Mouse (Mus musculus) ES-CJ7 (cell line): Measurements from ENCODE around the gene Top2a.

ENCODE experiments used
- DNase-seq: peaks from one replicate; pipeline ENCODE4 v3.0.0; 2011; ENCODE audit warnings: low read depth, low spot score

Top2a gene

DNA sequence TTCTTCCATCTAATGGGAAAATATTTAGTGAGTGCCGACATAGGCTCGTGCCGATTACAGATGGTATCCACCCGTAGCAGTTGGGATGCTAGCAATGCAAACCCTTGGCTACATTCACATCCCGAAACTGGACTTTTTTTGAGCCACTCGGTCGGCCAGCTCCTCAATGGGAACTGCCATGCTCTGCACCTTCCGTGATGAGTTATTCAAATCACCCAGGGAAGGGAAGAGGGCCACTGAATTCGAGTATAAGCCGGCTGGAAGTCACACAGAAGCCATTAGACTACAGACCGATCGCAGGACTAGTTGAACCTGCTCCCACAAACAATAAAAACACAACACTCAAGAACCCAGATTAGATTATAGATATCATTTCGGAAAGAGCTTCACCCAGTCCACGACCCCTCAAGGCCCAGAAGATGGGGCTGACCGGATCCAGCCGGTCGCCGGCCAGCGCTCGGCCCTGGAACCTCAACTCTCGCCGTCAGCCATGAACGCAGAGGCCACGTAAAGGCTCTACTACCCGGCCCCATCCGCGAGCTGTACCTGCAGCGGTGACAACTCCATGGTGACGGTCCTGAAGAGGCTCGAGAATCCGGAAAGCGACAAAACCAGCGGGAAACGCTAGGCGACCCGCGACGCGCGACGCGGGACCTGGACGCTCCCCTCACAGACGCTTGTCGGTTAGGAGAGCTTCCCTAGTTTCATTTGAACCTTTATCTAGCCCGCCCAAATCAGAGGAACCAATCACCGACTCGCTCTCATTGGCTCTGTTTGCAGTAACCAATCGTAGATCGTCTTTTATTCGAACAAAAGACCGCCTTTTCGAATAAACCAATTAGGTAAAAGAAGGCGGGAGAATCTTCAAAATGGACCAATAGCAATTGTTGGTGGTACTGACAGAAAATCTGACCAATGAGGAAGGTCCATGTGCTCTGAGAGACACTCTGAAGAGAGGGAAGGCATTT is at the start of gene Top2a:
TSS of gene Top2a (minus strand) at position 690 of the 968 bp plus-strand sequence.
- peak; percentile 98 for DNase-seq

GRCm38 (mm10) chr11:99073781-99074180 is 49.8 kb upstream of the Top2a start:
- DNase-seq = no peak

DNA sequence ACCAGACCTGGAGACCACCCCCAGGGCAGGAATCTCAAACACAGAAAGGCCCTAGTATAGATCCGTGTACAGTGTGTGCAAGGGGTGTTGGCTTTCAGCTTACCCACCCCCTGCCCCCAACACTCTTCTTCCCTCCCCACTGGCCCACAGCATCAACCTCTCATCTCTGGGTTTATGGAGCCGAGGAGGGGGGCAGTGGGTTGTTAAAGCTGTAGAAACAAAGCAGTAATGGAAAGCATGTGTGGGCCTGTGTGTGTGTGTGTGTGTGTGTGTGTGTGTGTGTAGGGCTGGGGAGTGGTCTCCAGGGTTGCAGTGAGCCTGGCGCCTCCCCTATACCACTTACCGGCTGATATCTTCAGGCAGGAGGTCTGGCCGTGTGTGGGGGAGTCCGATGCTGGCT is 47.9 kb upstream of the Top2a start:
- DNase-seq = no peak

- no peak for DNase-seq
Measured at GRCm38 (mm10) chr11:99068455-99068854, 44.5 kb upstream of the Top2a start.

DNA sequence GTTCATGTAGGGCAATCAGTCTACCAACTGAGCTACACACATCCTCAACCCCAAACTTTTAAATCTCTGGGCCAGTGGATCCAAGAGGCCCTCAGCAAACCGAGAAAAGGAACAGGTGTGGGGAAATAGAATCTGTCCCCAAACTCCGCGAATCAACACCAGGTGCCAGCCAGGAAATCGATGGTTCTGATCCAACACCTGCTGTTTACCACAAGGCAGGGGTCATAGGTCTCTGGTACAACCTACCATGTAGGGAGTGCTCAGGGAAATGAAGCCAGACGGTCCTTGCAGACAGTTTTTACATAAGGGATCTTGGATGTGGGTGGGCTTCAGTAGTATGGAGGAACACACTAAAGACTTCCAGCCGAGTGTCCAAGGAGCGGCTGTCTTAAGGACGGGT is 43.6 kb upstream of the Top2a start:
- DNase-seq = no peak

DNA sequence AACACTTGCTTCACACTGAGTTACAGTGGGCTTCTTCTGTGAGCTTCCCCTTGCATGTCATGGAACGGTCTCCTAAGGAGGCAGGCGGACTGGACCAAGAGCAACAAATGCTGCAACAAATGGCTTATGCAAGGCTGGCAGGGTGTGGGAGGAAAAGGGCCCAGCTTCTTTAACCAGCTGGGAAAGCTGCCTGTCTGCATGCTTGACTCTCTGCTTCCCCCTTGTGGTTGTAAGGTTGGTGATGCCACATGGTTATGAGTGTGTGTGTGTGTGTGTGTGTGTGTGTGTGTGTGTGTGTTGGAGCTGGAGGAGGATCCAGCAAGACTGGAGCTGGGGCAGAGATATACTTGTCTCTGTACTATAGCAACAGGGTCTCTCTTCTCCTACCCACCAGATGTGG is 42.0 kb upstream of the Top2a start:
- peak; percentile 92 for DNase-seq

DNA sequence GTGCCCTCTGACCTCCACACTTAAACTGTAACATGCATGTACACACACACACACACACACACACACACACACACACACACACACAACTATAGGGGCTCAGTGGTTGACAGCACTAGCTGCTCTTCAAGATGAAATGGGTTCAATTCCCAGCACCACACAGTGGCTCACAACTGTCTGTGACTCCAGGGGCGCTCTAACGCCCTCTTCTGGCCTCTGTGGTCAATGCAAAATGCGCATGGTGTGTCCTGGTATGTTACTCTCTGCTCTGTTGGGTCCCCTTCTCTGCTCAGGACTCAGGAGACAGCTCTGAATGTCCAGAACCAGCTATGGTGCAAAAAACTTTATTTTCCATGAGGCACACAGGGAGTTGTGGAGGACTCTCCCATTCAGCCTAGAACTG is 41.4 kb upstream of the Top2a start:
- DNase-seq = peak; percentile 60

DNA sequence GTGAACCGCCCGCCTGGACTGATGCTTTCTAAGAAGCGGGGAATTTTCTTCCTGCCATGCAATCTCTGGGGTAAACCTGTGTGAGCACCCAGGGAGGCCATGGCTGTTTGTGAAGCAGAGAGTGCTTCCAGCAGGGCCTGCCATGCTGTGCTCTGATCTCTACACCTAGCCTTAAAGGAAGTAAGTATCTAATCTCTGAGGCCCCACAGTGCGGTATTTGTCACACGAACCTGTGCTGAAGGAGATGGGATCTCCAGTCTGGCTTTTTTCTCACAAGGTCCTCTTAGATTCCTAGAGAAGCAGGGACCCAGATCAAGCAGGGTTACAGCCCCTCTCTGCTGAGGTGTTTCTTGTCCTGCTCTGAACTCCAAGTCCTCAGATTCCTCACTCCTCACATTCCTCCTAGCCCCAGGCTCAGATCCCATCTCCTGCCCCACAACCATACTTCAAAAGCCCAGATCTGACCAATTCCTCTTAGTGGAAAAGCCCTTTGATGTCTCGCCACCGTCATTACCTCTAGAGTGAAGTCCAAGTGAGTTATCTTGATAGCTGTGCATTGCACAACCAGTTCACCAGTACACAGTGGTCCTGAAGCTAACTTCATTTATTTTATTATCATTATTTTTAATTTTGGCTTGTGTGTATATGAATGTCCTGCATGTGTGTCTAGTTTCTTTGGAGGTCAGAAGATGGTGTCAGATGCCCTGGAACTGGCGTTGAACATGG is 39.6 kb upstream of the Top2a start:
- DNase-seq = no peak

DNA sequence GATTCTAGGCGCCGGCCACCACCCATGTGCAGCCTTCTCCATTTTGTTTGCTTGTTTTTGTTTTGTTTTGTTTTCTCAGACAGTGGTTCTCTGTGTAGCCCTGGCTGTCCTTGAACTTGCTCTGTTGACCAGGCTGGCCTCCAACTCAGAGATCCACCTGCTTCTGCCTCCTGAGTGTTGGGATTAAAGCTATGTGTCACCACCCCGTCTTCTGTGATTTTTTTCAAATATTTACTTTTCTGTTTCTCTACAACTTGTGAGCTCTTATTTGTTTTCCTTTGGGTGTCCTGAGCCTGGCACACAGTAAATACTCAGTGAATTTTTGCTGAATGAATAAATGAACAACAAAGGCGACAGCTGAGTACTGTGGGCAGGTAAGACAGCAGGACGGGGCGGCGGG is 38.7 kb upstream of the Top2a start:
- no peak for DNase-seq

GRCm38 (mm10) chr11:99060435-99060834 is 36.4 kb upstream of the Top2a start:
- no peak for DNase-seq

- no peak for DNase-seq
Measured at GRCm38 (mm10) chr11:99055571-99056452, 31.8 kb upstream of the Top2a start.

DNA sequence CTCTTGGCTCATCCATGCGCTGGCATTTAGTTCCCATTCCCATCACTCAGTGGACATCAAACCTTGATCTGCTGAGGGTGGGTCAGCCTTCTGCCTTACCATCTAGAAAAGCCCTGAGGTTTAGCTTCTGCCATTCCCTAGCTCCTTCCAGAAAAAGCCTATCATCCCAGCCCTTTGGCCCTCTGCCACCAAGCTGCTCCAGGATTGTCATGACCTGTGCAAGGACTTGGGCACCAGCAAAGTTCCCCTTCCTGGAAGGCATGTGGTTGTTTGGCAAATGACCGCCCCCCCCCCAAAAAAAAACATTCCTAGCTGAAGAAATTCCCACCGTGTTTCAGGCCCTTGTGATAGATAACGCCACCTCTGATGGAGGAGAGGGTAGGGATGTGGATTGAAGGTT is 31.2 kb upstream of the Top2a start:
- DNase-seq = no peak

- DNase-seq = no peak
Measured at GRCm38 (mm10) chr11:99047643-99048042, 23.7 kb upstream of the Top2a start.

DNA sequence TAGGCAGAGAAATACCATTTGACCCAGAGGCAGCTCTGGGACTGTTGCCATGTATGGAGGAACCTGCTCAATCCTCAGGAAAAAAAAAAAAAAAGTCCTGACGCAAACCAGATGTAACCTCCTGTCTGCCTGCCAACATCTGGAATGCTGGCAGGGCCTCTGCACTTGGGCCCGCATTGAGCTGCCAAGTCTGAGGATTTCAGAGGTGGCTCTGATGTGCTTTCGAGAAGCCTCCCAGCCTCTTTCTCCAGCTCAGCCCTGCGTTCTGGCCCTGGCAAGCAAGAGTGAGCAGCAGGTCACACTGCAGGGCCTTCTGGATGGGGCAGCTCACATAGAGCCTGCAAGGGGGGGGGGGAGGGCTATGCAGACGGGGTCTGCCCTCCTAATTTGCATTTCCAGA is 23.1 kb upstream of the Top2a start:
- no peak for DNase-seq

- no peak for DNase-seq
Measured at GRCm38 (mm10) chr11:99045159-99045889, 21.3 kb upstream of the Top2a start.

DNA sequence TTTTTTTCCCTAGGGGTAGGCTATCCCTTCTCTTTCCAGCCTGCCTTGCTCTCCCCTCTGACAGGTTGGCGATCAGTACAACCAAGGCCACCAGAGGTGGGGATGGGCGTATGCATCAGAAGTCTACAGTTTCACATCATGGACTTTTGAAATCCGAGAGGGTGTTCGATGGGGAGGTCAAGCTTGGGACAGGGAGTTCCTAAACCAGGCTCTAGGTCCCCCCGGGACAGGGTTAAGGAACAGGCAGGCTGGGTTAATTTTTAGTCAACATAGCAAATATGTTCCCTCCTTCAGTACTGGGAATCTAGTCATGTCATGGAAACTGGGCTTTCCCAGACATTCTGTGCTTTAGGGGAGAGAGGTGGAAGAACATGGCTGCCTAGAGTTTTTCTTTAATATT is 20.3 kb upstream of the Top2a start:
- no peak for DNase-seq

GRCm38 (mm10) chr11:99043632-99044031 is 19.6 kb upstream of the Top2a start:
- DNase-seq = no peak

GRCm38 (mm10) chr11:99042834-99043431 is 18.9 kb upstream of the Top2a start:
- no peak for DNase-seq

GRCm38 (mm10) chr11:99041841-99042780 is 18.1 kb upstream of the Top2a start:
- DNase-seq = no peak
